Mouse (Mus musculus) testis, adult 2 months (tissue): ENCODE results near the gene Elobl.

ENCODE experiments used
- CTCF ChIP-seq: fragments of 200-500 bp; IDR thresholded peaks from 2 replicates; pipeline ENCODE4 v1.5.1; 2012; ENCODE audit warnings: low read depth, mild to moderate bottlenecking, inconsistent platforms, low read length, moderate library complexity; ENCODE audit not compliant: control insufficient read depth, insufficient read depth, insufficient replicate concordance
- POLR2A ChIP-seq: fragments of 200-500 bp; IDR thresholded peaks from 2 replicates; pipeline ENCODE4 v1.6.1; 2012; ENCODE audit warnings: low read depth, mild to moderate bottlenecking, inconsistent platforms, low read length, moderate library complexity; ENCODE audit not compliant: control insufficient read depth

DNA sequence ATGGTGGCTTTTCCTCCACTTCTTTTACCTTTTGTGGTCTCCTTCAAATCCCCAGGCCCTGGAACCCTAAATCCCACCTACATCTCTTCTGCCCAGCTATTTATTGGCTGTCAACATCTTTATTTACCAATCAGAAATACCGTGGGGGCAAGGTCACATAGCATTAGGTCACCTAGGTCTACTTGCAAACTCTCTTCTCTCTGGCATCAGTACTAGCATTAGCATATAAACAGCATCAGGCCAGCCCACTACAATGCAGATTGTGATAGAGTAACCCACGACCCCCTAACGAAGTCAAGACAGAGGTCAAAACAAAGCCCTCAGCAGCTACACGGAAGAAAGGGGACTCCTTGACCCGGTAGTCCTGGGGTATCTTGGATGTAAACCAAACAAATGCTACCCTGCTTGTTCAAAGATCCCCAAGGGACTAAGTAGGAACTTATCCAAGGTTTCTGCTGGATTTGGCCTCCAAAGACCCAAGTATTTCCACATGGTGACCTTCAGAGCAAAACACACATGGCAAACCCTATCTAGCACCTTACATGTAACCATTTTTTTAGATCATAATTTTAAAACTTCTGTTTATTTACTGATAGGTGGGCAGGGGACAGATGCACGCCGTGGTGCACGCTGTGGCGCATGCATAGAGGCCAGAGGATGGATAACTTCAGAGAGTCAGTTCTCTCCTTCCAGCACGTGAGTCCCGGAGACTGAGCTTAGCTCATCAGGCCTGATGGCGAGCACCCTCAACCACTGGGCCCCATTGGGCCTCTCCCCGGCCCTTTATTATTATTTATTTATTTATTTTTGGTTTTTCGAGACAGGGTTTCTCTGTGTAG is 34.8 kb downstream of the Elobl start:
- TF ChIP-seq CTCF (no peak), POLR2A (no peak)
